Mouse (Mus musculus): ENCODE results near the gene Thsd7b. TPM values are rescaled to one million over a fixed set of nuclear protein-coding genes. Genes with fewer than 3 reads are reported as not detected.
A peak's percentile ranks its signal among the peaks of the same experiment; 100 is the strongest.

Thsd7b gene
- polyA plus RNA-seq, 1 experiment from 2014 or later, result 0.32 TPM

- Histone ChIP-seq H3K4me3 (ENCODE audit: low read depth, low read length) (no peak overlapping the region), H3K9me3 (replicated peaks; ENCODE audit: control insufficient read depth, low read length) (no peaks in the 10 kb centered on the region), H3K27ac (ENCODE audit: low read length) (no peak overlapping the region), H3K4me1 (ENCODE audit: control insufficient read depth, low read depth, low read length) (no peaks in the 10 kb centered on the region), H3K4me2 (ENCODE audit: low read depth, low read length) (no peak overlapping the region), H3K27me3 (ENCODE audit: control insufficient read depth, insufficient read depth, low read depth, low read length) (no peaks in the 10 kb centered on the region), H3K9ac (ENCODE audit: low read depth, low read length) (no peak overlapping the region), H3K36me3 (ENCODE audit: control insufficient read depth, insufficient read depth) (no peaks in the 10 kb centered on the region)
- 53% methylated on average over 2 of the region's 2 CpGs for WGBS (ENCODE audit: insufficient replicate concordance)
- ATAC-seq (ENCODE audit: low read depth), result no peak
These were observed 458.9 kb downstream of the Thsd7b start for GRCm38 (mm10) chr1:129731991-129732390.

GRCm38 (mm10) chr1:129747595-129747994 is 474.5 kb downstream of the Thsd7b start:
- H3K9me3 ChIP-seq (replicated peaks; ENCODE audit: control insufficient read depth, low read length), result no peaks in the 10 kb centered on the region
- no peak for ATAC-seq (ENCODE audit: low read depth)
- no peak overlapping the region for H3K9ac ChIP-seq (ENCODE audit: low read depth, low read length)
- H3K27me3 ChIP-seq (ENCODE audit: control insufficient read depth, insufficient read depth, low read depth, low read length), result no peaks in the 10 kb centered on the region
- H3K4me2 ChIP-seq (ENCODE audit: low read depth, low read length), result no peak overlapping the region
- H3K4me3 ChIP-seq (ENCODE audit: low read depth, low read length), result no peak overlapping the region
- 53% methylated on average over 3 of the region's 3 CpGs for WGBS (ENCODE audit: insufficient replicate concordance)
- H3K4me1 ChIP-seq (ENCODE audit: control insufficient read depth, low read depth, low read length), result no peaks in the 10 kb centered on the region
- H3K36me3 ChIP-seq (ENCODE audit: control insufficient read depth, insufficient read depth), result no peaks in the 10 kb centered on the region
- no peak overlapping the region for H3K27ac ChIP-seq (ENCODE audit: low read length)

GRCm38 (mm10) chr1:129756548-129757240 is 483.6 kb downstream of the Thsd7b start:
- Histone ChIP-seq H3K9me3 (replicated peaks; ENCODE audit: control insufficient read depth, low read length) (no peaks in the 10 kb centered on the region), H3K36me3 (ENCODE audit: control insufficient read depth, insufficient read depth) (no peaks in the 10 kb centered on the region), H3K27ac (ENCODE audit: low read length) (no peak overlapping the region), H3K4me2 (ENCODE audit: low read depth, low read length) (no peak overlapping the region), H3K9ac (ENCODE audit: low read depth, low read length) (no peak overlapping the region), H3K4me1 (ENCODE audit: control insufficient read depth, low read depth, low read length) (no peaks in the 10 kb centered on the region), H3K27me3 (ENCODE audit: control insufficient read depth, insufficient read depth, low read depth, low read length) (no peaks in the 10 kb centered on the region), H3K4me3 (ENCODE audit: low read depth, low read length) (no peak overlapping the region)
- no peak for ATAC-seq (ENCODE audit: low read depth)
- WGBS (ENCODE audit: insufficient replicate concordance), result 39% methylated on average over 1 of the region's 1 CpGs

GRCm38 (mm10) chr1:129759003-129759402 is 485.9 kb downstream of the Thsd7b start:
- 52% methylated on average over 1 of the region's 1 CpGs for WGBS (ENCODE audit: insufficient replicate concordance)
- Histone ChIP-seq H3K27me3 (ENCODE audit: control insufficient read depth, insufficient read depth, low read depth, low read length) (no peaks in the 10 kb centered on the region), H3K9ac (ENCODE audit: low read depth, low read length) (no peak overlapping the region), H3K36me3 (ENCODE audit: control insufficient read depth, insufficient read depth) (no peaks in the 10 kb centered on the region), H3K9me3 (replicated peaks; ENCODE audit: control insufficient read depth, low read length) (no peaks in the 10 kb centered on the region), H3K27ac (ENCODE audit: low read length) (no peak overlapping the region), H3K4me1 (ENCODE audit: control insufficient read depth, low read depth, low read length) (no peaks in the 10 kb centered on the region), H3K4me2 (ENCODE audit: low read depth, low read length) (no peak overlapping the region), H3K4me3 (ENCODE audit: low read depth, low read length) (no peak overlapping the region)
- no peak for ATAC-seq (ENCODE audit: low read depth)

- no peak overlapping the region for H3K9ac ChIP-seq (ENCODE audit: low read depth, low read length)
- WGBS (ENCODE audit: insufficient replicate concordance), result 30% methylated on average over 1 of the region's 1 CpGs
These were observed 488.1 kb downstream of the Thsd7b start for GRCm38 (mm10) chr1:129761234-129761633.

GRCm38 (mm10) chr1:129764748-129765147 is 491.6 kb downstream of the Thsd7b start:
- no peak overlapping the region for H3K4me2 ChIP-seq (ENCODE audit: low read depth, low read length)
- H3K9me3 ChIP-seq (replicated peaks; ENCODE audit: control insufficient read depth, low read length), result no peaks in the 10 kb centered on the region
- no peak for ATAC-seq (ENCODE audit: low read depth)
- no peak overlapping the region for H3K9ac ChIP-seq (ENCODE audit: low read depth, low read length)
- no peak overlapping the region for H3K4me3 ChIP-seq (ENCODE audit: low read depth, low read length)
- no peaks in the 10 kb centered on the region for H3K27me3 ChIP-seq (ENCODE audit: control insufficient read depth, insufficient read depth, low read depth, low read length)
- WGBS (ENCODE audit: insufficient replicate concordance), result 13% methylated on average over 2 of the region's 2 CpGs
- no peaks in the 10 kb centered on the region for H3K4me1 ChIP-seq (ENCODE audit: control insufficient read depth, low read depth, low read length)
- H3K27ac ChIP-seq (ENCODE audit: low read length), result no peak overlapping the region
- H3K36me3 ChIP-seq (ENCODE audit: control insufficient read depth, insufficient read depth), result no peaks in the 10 kb centered on the region

More at GRCm38 (mm10) chr1:129761234-129761633, 488.1 kb downstream of the Thsd7b start:
- Histone ChIP-seq H3K27ac (ENCODE audit: low read length) (no peak overlapping the region), H3K4me1 (ENCODE audit: control insufficient read depth, low read depth, low read length) (no peaks in the 10 kb centered on the region), H3K36me3 (ENCODE audit: control insufficient read depth, insufficient read depth) (no peaks in the 10 kb centered on the region), H3K27me3 (ENCODE audit: control insufficient read depth, insufficient read depth, low read depth, low read length) (no peaks in the 10 kb centered on the region), H3K4me3 (ENCODE audit: low read depth, low read length) (no peak overlapping the region), H3K4me2 (ENCODE audit: low read depth, low read length) (no peak overlapping the region), H3K9me3 (replicated peaks; ENCODE audit: control insufficient read depth, low read length) (no peaks in the 10 kb centered on the region)
- ATAC-seq (ENCODE audit: low read depth), result peak; percentile 37; the same call in 1 of the 2 replicates

GRCm38 (mm10) chr1:129777055-129777454 is 504.0 kb downstream of the Thsd7b start:
- WGBS (ENCODE audit: insufficient replicate concordance), result 22% methylated on average over 5 of the region's 5 CpGs

GRCm38 (mm10) chr1:129779506-129779905 is 506.4 kb downstream of the Thsd7b start:
- Histone ChIP-seq H3K9ac (ENCODE audit: low read depth, low read length) (no peak overlapping the region), H3K36me3 (ENCODE audit: control insufficient read depth, insufficient read depth) (no peaks in the 10 kb centered on the region), H3K9me3 (replicated peaks; ENCODE audit: control insufficient read depth, low read length) (no peaks in the 10 kb centered on the region), H3K4me3 (ENCODE audit: low read depth, low read length) (no peak overlapping the region), H3K4me1 (ENCODE audit: control insufficient read depth, low read depth, low read length) (no peaks in the 10 kb centered on the region), H3K27ac (ENCODE audit: low read length) (no peak overlapping the region), H3K4me2 (ENCODE audit: low read depth, low read length) (no peak overlapping the region), H3K27me3 (ENCODE audit: control insufficient read depth, insufficient read depth, low read depth, low read length) (no peaks in the 10 kb centered on the region)
- WGBS (ENCODE audit: insufficient replicate concordance), result 47% methylated on average over 4 of the region's 4 CpGs
- no peak for ATAC-seq (ENCODE audit: low read depth)

More at GRCm38 (mm10) chr1:129777055-129777454, 504.0 kb downstream of the Thsd7b start:
- Histone ChIP-seq H3K4me3 (ENCODE audit: low read depth, low read length) (no peak overlapping the region), H3K36me3 (ENCODE audit: control insufficient read depth, insufficient read depth) (no peaks in the 10 kb centered on the region), H3K27ac (ENCODE audit: low read length) (no peak overlapping the region), H3K9ac (ENCODE audit: low read depth, low read length) (no peak overlapping the region), H3K4me2 (ENCODE audit: low read depth, low read length) (no peak overlapping the region), H3K9me3 (replicated peaks; ENCODE audit: control insufficient read depth, low read length) (no peaks in the 10 kb centered on the region), H3K27me3 (ENCODE audit: control insufficient read depth, insufficient read depth, low read depth, low read length) (no peaks in the 10 kb centered on the region), H3K4me1 (ENCODE audit: control insufficient read depth, low read depth, low read length) (no peaks in the 10 kb centered on the region)
- no peak for ATAC-seq (ENCODE audit: low read depth)

GRCm38 (mm10) chr1:129780589-129780988 is 507.5 kb downstream of the Thsd7b start:
- Histone ChIP-seq H3K9me3 (replicated peaks; ENCODE audit: control insufficient read depth, low read length) (no peaks in the 10 kb centered on the region), H3K27me3 (ENCODE audit: control insufficient read depth, insufficient read depth, low read depth, low read length) (no peaks in the 10 kb centered on the region), H3K9ac (ENCODE audit: low read depth, low read length) (no peak overlapping the region), H3K4me3 (ENCODE audit: low read depth, low read length) (no peak overlapping the region), H3K4me2 (ENCODE audit: low read depth, low read length) (no peak overlapping the region), H3K36me3 (ENCODE audit: control insufficient read depth, insufficient read depth) (no peaks in the 10 kb centered on the region), H3K27ac (ENCODE audit: low read length) (no peak overlapping the region), H3K4me1 (ENCODE audit: control insufficient read depth, low read depth, low read length) (no peaks in the 10 kb centered on the region)
- no peak for ATAC-seq (ENCODE audit: low read depth)
- WGBS (ENCODE audit: insufficient replicate concordance), result 49% methylated on average over 1 of the region's 1 CpGs

Data from liver, embryonic 16.5 days (tissue).